Mouse (Mus musculus): ENCODE data around the gene Rcl1.

DNA sequence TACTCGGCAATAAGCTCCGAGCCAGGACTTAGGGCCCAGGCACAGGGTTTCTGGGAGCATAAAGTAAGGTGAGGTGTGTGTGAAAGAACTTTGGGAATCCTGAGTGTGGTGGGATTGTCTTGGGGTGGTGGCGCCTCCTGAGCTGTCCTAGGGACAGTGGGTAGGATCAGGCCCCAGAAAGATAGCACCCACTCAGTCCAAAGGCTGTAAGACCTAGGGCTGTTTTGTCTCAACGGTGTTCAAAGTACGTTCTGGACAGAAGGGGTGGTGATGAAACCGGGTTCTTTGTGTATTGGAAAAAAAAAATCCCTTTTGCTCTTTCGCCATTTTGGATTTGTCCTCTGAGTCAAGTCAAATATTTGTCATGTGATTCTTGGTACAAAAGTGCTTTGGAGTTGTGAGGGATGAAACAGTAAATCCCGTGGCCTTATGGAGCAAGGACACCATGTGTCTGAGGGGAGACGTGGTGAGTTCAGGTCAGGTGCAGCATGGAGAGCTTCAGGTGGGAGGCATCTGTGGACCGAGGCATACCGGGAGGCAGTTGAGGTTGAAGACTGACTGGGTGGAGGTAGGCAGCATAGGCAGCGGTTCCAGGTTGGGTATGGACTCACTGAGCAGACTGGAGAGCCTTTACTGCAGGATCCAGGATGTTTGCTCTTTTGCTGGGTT, 25.3 kb downstream of the Rcl1 start:
- no peak for TF ChIP-seq CTCF (IDR thresholded peaks at IDR 0.05)
- TF ChIP-seq EP300 (IDR thresholded peaks at IDR 0.05), result no peak
